Mouse (Mus musculus) stomach, postnatal 0 days (tissue): ENCODE data around the gene Ank2. TPM values are rescaled to one million over a fixed set of nuclear protein-coding genes. Genes with fewer than 3 reads are reported as not detected.

ENCODE experiments used
- ATAC-seq: fragments of 200-750 bp; cut with Nextera tagmentation; 2 replicates; pipeline ENCODE4 v1.8.0; 2017; ENCODE audit not compliant: low FRiP score, low TSS enrichment
- DNase-seq: peaks from one replicate; pipeline ENCODE4 v3.0.0-alpha.2; 2016; ENCODE audit warnings: low spot score
- H3K27ac ChIP-seq: fragments of 300-500 bp; sonication (generic); replicated peaks from 2 replicates; pipeline ENCODE4 v1.5.1; 2014; ENCODE audit warnings: mild to moderate bottlenecking, control low read depth
- H3K27me3 ChIP-seq: fragments of 300-500 bp; sonication (generic); 2 replicates; pipeline ENCODE4 v1.6.1; 2014; ENCODE audit warnings: low read length; ENCODE audit not compliant: control insufficient read depth, insufficient read depth
- H3K36me3 ChIP-seq: fragments of 300-500 bp; sonication (generic); 2 replicates; pipeline ENCODE4 v1.6.1; 2014; ENCODE audit warnings: low read length, mixed read lengths; ENCODE audit not compliant: control insufficient read depth, insufficient read depth
- H3K4me1 ChIP-seq: fragments of 300-500 bp; sonication (generic); replicated peaks from 2 replicates; pipeline ENCODE4 v1.6.1; 2014; ENCODE audit warnings: antibody characterized with exemption; ENCODE audit not compliant: control insufficient read depth, insufficient read depth
- H3K4me2 ChIP-seq: fragments of 300-500 bp; sonication (generic); replicated peaks from 2 replicates; pipeline ENCODE4 v1.6.1; 2014; ENCODE audit warnings: low read depth, mild to moderate bottlenecking, control low read depth, moderate library complexity
- H3K4me3 ChIP-seq: fragments of 300-500 bp; sonication (generic); 2 replicates; pipeline ENCODE4 v1.5.1; 2014; ENCODE audit warnings: low read depth, low read length, control low read depth
- H3K9ac ChIP-seq: fragments of 300-500 bp; sonication (generic); 2 replicates; pipeline ENCODE4 v1.6.1; 2014; ENCODE audit warnings: mild to moderate bottlenecking, low read length, control low read depth, mixed read lengths
- H3K9me3 ChIP-seq: fragments of 300-500 bp; sonication (generic); 2 replicates; pipeline ENCODE4 v1.6.1; 2016; ENCODE audit warnings: low read length; ENCODE audit not compliant: control insufficient read depth
- CTCF ChIP-seq: IDR thresholded peaks from 2 replicates; pipeline ENCODE4 v1.5.1; 2016; ENCODE audit warnings: antibody characterized with exemption, low read depth, mild to moderate bottlenecking, moderate library complexity
- EP300 ChIP-seq: optimal IDR thresholded peaks from 2 replicates; pipeline ENCODE3; 2016; ENCODE audit warnings: antibody characterized with exemption
- WGBS: fragments of 180-500 bp; shearing (Covaris S2); extraction: QIAGEN DNeasy Blood & Tissue Kit; methylation state at CpG from one replicate; pipeline ENCODE4 v1.1.7; 2014; 5-methylcytosine and 5-hydroxymethylcytosine counted together
- polyA plus RNA-seq: library from polyadenylated mRNA; unstranded; fragments of >200 nt; fragmentation: Nextera tagmentation; extraction: Ambion mirVana; gene quantifications from 2 replicates; pipeline ENCODE4 v1.2.1, GENCODE M21; 2015

The Ank2 gene
- polyA plus RNA-seq, 1 experiment from 2014 or later = 12.3 TPM

- H3K9me3 ChIP-seq = no peaks in the 10 kb centered on the region
- H3K9ac ChIP-seq = no peak overlapping the region
- TF ChIP-seq CTCF = no peak
- TF ChIP-seq EP300 = no peak
- ATAC-seq = no peak
- H3K4me3 ChIP-seq = no peak overlapping the region
- no peak for DNase-seq
- H3K36me3 ChIP-seq = no peaks in the 10 kb centered on the region
- no peak overlapping the region for H3K4me2 ChIP-seq
- H3K27me3 ChIP-seq = no peaks in the 10 kb centered on the region
- no peaks in the 10 kb centered on the region for H3K4me1 ChIP-seq
- no peak overlapping the region for H3K27ac ChIP-seq
- WGBS = 82% methylated on average over 5 of the region's 5 CpGs
Observed at GRCm38 (mm10) chr3:127188086-127188788, 310.9 kb downstream of the Ank2 start.

- WGBS = 87% methylated on average over 2 of the region's 2 CpGs
- ATAC-seq (no peak), DNase-seq (no peak)
- Histone ChIP-seq H3K4me1 (no peaks in the 10 kb centered on the region), H3K9ac (no peak overlapping the region), H3K27ac (no peak overlapping the region), H3K9me3 (no peaks in the 10 kb centered on the region), H3K4me2 (no peak overlapping the region), H3K27me3 (no peaks in the 10 kb centered on the region), H3K4me3 (no peak overlapping the region), H3K36me3 (no peaks in the 10 kb centered on the region)
- TF ChIP-seq CTCF (no peak), EP300 (no peak)
Observed at GRCm38 (mm10) chr3:127187081-127187480, 312.1 kb downstream of the Ank2 start.

GRCm38 (mm10) chr3:127186239-127186638 is 312.9 kb downstream of the Ank2 start:
- Histone ChIP-seq H3K4me1 (no peaks in the 10 kb centered on the region), H3K4me3 (no peak overlapping the region), H3K27me3 (no peaks in the 10 kb centered on the region), H3K27ac (no peak overlapping the region), H3K36me3 (no peaks in the 10 kb centered on the region), H3K9me3 (no peaks in the 10 kb centered on the region), H3K4me2 (no peak overlapping the region), H3K9ac (no peak overlapping the region)
- TF ChIP-seq EP300 (no peak), CTCF (peak; percentile 54)
- ATAC-seq = no peak
- 94% methylated on average over 3 of the region's 3 CpGs for WGBS
- DNase-seq = no peak

GRCm38 (mm10) chr3:127183998-127184753 is 315.0 kb downstream of the Ank2 start:
- peak; percentile 88 for TF ChIP-seq CTCF
- no peak for TF ChIP-seq EP300
- H3K27me3 ChIP-seq = no peaks in the 10 kb centered on the region
- H3K27ac ChIP-seq = no peak overlapping the region
- 10% methylated on average over 5 of the region's 5 CpGs for WGBS
- H3K4me2 ChIP-seq = no peak overlapping the region
- ATAC-seq (no peak), DNase-seq (no peak)
- no peaks in the 10 kb centered on the region for H3K36me3 ChIP-seq
- no peaks in the 10 kb centered on the region for H3K4me1 ChIP-seq
- H3K4me3 ChIP-seq = no peak overlapping the region
- no peaks in the 10 kb centered on the region for H3K9me3 ChIP-seq
- H3K9ac ChIP-seq = no peak overlapping the region

GRCm38 (mm10) chr3:127172697-127173096 is 326.5 kb downstream of the Ank2 start:
- WGBS = 59% methylated on average over 2 of the region's 2 CpGs
- Histone ChIP-seq H3K36me3 (no peaks in the 10 kb centered on the region), H3K27me3 (no peaks in the 10 kb centered on the region), H3K9ac (no peak overlapping the region), H3K27ac (no peak overlapping the region), H3K4me1 (no peaks in the 10 kb centered on the region), H3K4me3 (no peak overlapping the region), H3K9me3 (no peaks in the 10 kb centered on the region), H3K4me2 (no peak overlapping the region)
- ATAC-seq (no peak), DNase-seq (no peak)
- TF ChIP-seq CTCF = no peak
- TF ChIP-seq EP300 = no peak

- H3K27me3 ChIP-seq = no peaks in the 10 kb centered on the region
- H3K9me3 ChIP-seq = no peaks in the 10 kb centered on the region
- H3K4me1 ChIP-seq = no peaks in the 10 kb centered on the region
- no peak for TF ChIP-seq EP300
- no peak for TF ChIP-seq CTCF
- ATAC-seq (no peak), DNase-seq (no peak)
- H3K9ac ChIP-seq = no peak overlapping the region
- 68% methylated on average over 12 of the region's 12 CpGs for WGBS
- no peak overlapping the region for H3K4me2 ChIP-seq
- H3K27ac ChIP-seq = no peak overlapping the region
- no peak overlapping the region for H3K4me3 ChIP-seq
- H3K36me3 ChIP-seq = no peaks in the 10 kb centered on the region
Observed at GRCm38 (mm10) chr3:127170246-127170645, 328.9 kb downstream of the Ank2 start.
